Mouse (Mus musculus) forebrain, embryonic 14.5 days (tissue): ENCODE data around the gene Zfp804a. TPM values are rescaled to one million over a fixed set of nuclear protein-coding genes. Genes with fewer than 3 reads are reported as not detected.

Experiments used
- ATAC-seq: fragments of 200-750 bp; cut with Nextera tagmentation; 2 replicates; pipeline ENCODE4 v1.8.0; 2017; ENCODE audit warnings: mild to moderate bottlenecking, moderate library complexity
- DNase-seq: peaks from one replicate; pipeline ENCODE4 v3.0.0-alpha.2; 2015; ENCODE audit warnings: low spot score
- H3K27ac ChIP-seq: fragments of 300-500 bp; sonication (generic); 2 replicates; pipeline ENCODE4 v1.5.1; 2014; ENCODE audit warnings: low read depth, mild to moderate bottlenecking, control low read depth, low read length, moderate library complexity
- H3K27me3 ChIP-seq: fragments of 300-500 bp; sonication (generic); replicated peaks from 2 replicates; pipeline ENCODE4 v1.6.1; 2014; ENCODE audit warnings: low read length, control low read depth, mixed read lengths; ENCODE audit not compliant: control insufficient read depth, insufficient read depth
- H3K36me3 ChIP-seq: fragments of 300-500 bp; sonication (generic); 2 replicates; pipeline ENCODE4 v1.6.1; 2014; ENCODE audit warnings: low read length, control low read depth; ENCODE audit not compliant: control insufficient read depth, insufficient read depth
- H3K4me1 ChIP-seq: fragments of 300-500 bp; sonication (generic); 2 replicates; pipeline ENCODE4 v1.6.1; 2014; ENCODE audit warnings: antibody characterized with exemption, low read length, control low read depth; ENCODE audit not compliant: control insufficient read depth, insufficient read depth
- H3K4me2 ChIP-seq: fragments of 300-500 bp; sonication (generic); 2 replicates; pipeline ENCODE4 v1.6.1; 2014; ENCODE audit warnings: mild to moderate bottlenecking, control low read depth, low read length
- H3K4me3 ChIP-seq: fragments of 300-500 bp; sonication (generic); 2 replicates; pipeline ENCODE4 v1.5.1; 2014; ENCODE audit warnings: low read depth, low read length, control low read depth
- H3K9ac ChIP-seq: fragments of 300-500 bp; sonication (generic); 2 replicates; pipeline ENCODE4 v1.6.1; 2014; ENCODE audit warnings: mild to moderate bottlenecking, low read length, control low read depth, moderate library complexity
- H3K9me3 ChIP-seq: fragments of 300-500 bp; sonication (generic); replicated peaks from 2 replicates; pipeline ENCODE4 v1.6.1; 2016; ENCODE audit warnings: low read length, control low read depth, mixed read lengths; ENCODE audit not compliant: control insufficient read depth
- WGBS: fragments of 180-500 bp; shearing (Covaris S2); extraction: QIAGEN DNeasy Blood & Tissue Kit; methylation state at CpG from one replicate; pipeline ENCODE4 v1.1.7; 2014; 5-methylcytosine and 5-hydroxymethylcytosine counted together
- polyA plus RNA-seq: library from polyadenylated mRNA; unstranded; fragments of >200 nt; fragmentation: Nextera tagmentation; extraction: Ambion mirVana; gene quantifications from 2 replicates; pipeline ENCODE4 v1.2.1, GENCODE M21; 2014

Gene Zfp804a
- polyA plus RNA-seq, 1 experiment from 2014 or later, result 5.9 TPM

DNA sequence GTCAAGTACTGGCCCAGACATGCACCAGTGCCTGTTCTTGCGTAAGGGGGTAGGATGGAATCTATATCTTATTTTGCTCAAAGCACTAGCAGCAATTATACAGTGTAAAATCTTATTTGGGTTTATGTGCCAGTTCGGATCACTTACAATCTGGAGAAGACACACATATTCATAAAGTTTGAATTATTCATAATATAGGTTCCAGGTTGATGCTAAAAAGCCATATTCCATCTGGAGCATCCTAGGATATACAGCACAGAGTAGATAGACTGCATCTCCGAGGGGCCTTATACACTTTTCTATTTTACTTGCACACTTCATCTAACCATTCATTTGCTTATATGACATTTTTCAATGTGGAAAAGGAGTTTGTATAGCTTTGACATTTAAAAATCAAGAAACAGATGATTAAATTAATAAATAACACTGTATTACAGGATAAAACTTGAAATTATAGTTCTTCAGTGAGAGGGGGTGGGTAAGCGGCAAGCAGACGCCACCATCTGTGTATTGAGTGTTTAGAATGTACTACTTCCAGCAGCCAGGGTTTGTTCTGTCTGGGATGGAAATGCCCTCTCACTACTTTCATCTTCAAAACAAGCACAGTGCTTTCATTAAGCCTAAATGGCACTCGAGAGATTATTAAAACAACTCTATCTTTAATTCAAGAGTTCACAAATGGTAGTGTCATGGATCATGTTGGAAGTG lies 25.4 kb downstream of the Zfp804a start:
- H3K4me2 ChIP-seq, result no peak overlapping the region
- H3K4me3 ChIP-seq, result no peak overlapping the region
- WGBS, result 78% methylated on average over 6 of the region's 6 CpGs
- peak; percentile 71; the same call in 1 of the 2 replicates for ATAC-seq
- H3K4me1 ChIP-seq, result no peaks in the 10 kb centered on the region
- H3K36me3 ChIP-seq, result no peaks in the 10 kb centered on the region
- no peaks in the 10 kb centered on the region for H3K27me3 ChIP-seq
- H3K27ac ChIP-seq, result no peak overlapping the region
- H3K9me3 ChIP-seq, result no peaks in the 10 kb centered on the region
- DNase-seq, result peak; percentile 36
- no peak overlapping the region for H3K9ac ChIP-seq

GRCm38 (mm10) chr2:82080678-82081077 lies 27.7 kb downstream of the Zfp804a start:
- H3K4me3 ChIP-seq, result no peak overlapping the region
- no peak overlapping the region for H3K27ac ChIP-seq

GRCm38 (mm10) chr2:82113148-82113547 lies 60.1 kb downstream of the Zfp804a start:
- DNase-seq (no peak), ATAC-seq (no peak)
- Histone ChIP-seq H3K4me1 (no peaks in the 10 kb centered on the region), H3K27me3 (no peaks in the 10 kb centered on the region), H3K4me2 (no peak overlapping the region), H3K9ac (no peak overlapping the region), H3K9me3 (no peaks in the 10 kb centered on the region), H3K4me3 (no peak overlapping the region), H3K36me3 (no peaks in the 10 kb centered on the region), H3K27ac (no peak overlapping the region)
- WGBS, result 73% methylated on average over 1 of the region's 1 CpGs

More at GRCm38 (mm10) chr2:82080678-82081077, 27.7 kb downstream of the Zfp804a start:
- H3K9me3 ChIP-seq, result no peaks in the 10 kb centered on the region
- ATAC-seq, result peak; percentile 62; the same call in 1 of the 2 replicates
- H3K36me3 ChIP-seq, result no peaks in the 10 kb centered on the region
- 22% methylated on average over 4 of the region's 4 CpGs for WGBS
- no peak overlapping the region for H3K4me2 ChIP-seq
- DNase-seq, result peak; percentile 80
- no peak overlapping the region for H3K9ac ChIP-seq
- H3K27me3 ChIP-seq, result no peaks in the 10 kb centered on the region
- no peaks in the 10 kb centered on the region for H3K4me1 ChIP-seq

DNA sequence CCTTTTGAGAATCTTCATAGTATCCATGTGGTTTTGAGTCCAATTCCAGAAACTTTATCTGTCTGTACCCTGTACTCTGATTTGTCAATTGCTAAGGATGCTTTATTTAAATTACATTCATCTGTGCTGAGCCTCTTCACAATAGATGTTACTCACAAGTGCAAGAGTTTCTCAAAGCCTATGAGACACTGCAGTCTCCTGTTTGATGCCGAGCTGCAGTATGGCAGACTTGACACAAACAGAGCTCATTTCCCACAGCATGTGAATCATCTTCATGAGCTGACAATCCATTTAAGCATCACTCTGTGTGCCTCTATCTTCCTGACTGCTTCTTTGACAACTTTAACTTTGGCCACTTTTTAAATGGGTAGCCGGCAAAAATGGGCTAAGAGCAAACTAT lies 60.6 kb downstream of the Zfp804a start:
- H3K4me2 ChIP-seq, result no peak overlapping the region
- DNase-seq (no peak), ATAC-seq (no peak)
- H3K27ac ChIP-seq, result no peak overlapping the region
- H3K4me3 ChIP-seq, result no peak overlapping the region
- H3K9ac ChIP-seq, result no peak overlapping the region
- 84% methylated on average over 2 of the region's 2 CpGs for WGBS
- H3K9me3 ChIP-seq, result no peaks in the 10 kb centered on the region
- H3K36me3 ChIP-seq, result no peaks in the 10 kb centered on the region
- H3K4me1 ChIP-seq, result no peaks in the 10 kb centered on the region
- no peaks in the 10 kb centered on the region for H3K27me3 ChIP-seq

GRCm38 (mm10) chr2:82119577-82119976 lies 66.6 kb downstream of the Zfp804a start:
- Histone ChIP-seq H3K27ac (no peak overlapping the region), H3K27me3 (no peaks in the 10 kb centered on the region), H3K36me3 (no peaks in the 10 kb centered on the region), H3K4me3 (no peak overlapping the region), H3K4me1 (no peaks in the 10 kb centered on the region), H3K9ac (no peak overlapping the region), H3K9me3 (no peaks in the 10 kb centered on the region), H3K4me2 (no peak overlapping the region)
- WGBS, result 63% methylated on average over 2 of the region's 2 CpGs
- ATAC-seq, result no peak
- no peak for DNase-seq

DNA sequence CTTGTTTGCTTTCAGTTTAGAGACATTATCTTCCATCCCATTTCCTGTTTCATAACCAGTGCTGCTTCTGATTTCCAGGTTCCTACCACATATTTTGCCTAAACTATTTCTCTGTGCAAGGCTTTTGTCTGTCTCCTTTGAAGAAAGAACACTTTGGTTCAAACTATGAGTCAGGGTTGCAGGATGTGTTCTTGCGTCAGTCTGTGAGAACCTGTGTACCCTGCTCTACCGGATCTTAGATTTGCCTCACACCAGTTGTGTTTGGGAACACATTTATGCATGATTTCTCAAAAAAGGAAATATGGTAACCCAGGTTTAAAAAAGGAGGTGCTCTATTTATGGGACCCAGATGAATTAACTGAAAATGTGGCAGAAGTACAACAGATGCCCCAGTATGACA lies 125.7 kb downstream of the Zfp804a start:
- DNase-seq, result no peak
- Histone ChIP-seq H3K27ac (no peak overlapping the region), H3K36me3 (no peaks in the 10 kb centered on the region), H3K27me3 (no peaks in the 10 kb centered on the region), H3K9me3 (no peaks in the 10 kb centered on the region), H3K4me1 (no peaks in the 10 kb centered on the region), H3K4me2 (no peak overlapping the region), H3K4me3 (no peak overlapping the region), H3K9ac (no peak overlapping the region)
- ATAC-seq, result no peak
- WGBS, result 92% methylated on average over 2 of the region's 2 CpGs

GRCm38 (mm10) chr2:82181010-82181409 lies 128.0 kb downstream of the Zfp804a start:
- Histone ChIP-seq H3K27me3 (no peaks in the 10 kb centered on the region), H3K9me3 (no peaks in the 10 kb centered on the region), H3K9ac (no peak overlapping the region), H3K36me3 (no peaks in the 10 kb centered on the region), H3K4me2 (no peak overlapping the region), H3K27ac (no peak overlapping the region), H3K4me1 (no peaks in the 10 kb centered on the region), H3K4me3 (no peak overlapping the region)
- ATAC-seq (no peak), DNase-seq (no peak)
- WGBS, result 98% methylated on average over 1 of the region's 1 CpGs

DNA sequence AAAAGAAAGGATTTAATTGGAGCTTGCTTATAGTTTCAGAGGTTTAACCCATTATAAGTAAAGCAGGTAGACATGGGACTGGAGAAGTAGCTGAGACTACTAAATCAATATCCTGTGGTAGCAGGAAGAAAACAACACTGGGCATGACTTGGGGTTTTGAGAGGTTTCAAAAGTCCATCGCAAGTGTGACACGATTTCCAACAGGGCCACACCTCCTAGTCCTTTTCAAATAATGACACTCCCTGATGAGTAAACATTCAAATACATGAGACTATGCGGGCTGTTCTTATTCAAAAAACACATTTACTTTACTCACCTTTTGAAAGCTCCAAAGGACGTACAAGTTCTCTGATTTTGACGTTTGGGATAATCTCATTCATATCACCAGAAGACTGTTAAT lies 146.9 kb downstream of the Zfp804a start:
- Histone ChIP-seq H3K4me3 (no peak overlapping the region), H3K9ac (no peak overlapping the region), H3K4me1 (no peaks in the 10 kb centered on the region), H3K27ac (no peak overlapping the region), H3K27me3 (no peaks in the 10 kb centered on the region), H3K9me3 (no peaks in the 10 kb centered on the region), H3K36me3 (no peaks in the 10 kb centered on the region), H3K4me2 (no peak overlapping the region)
- DNase-seq, result no peak
- WGBS, result 74% methylated on average over 5 of the region's 5 CpGs
- ATAC-seq, result no peak

DNA sequence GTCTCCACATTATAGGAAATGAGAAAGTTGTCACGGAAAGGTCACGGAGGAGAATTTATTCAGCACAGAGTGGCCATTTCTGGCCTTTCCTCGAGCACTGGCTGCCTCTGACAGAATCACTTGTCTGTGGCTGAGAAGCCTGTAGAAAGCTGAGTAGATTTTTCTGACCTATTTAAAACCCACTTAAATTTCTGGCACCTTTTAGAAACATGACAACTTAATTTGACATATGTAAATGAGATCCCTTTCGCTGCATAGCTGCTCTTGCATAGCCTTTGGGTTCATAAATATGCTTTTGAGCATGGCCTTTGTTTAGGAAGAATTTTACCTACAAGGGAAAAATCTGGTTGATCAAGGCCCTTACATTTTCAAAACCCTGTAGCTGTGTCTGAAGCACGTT lies 147.6 kb downstream of the Zfp804a start:
- no peaks in the 10 kb centered on the region for H3K36me3 ChIP-seq
- H3K9me3 ChIP-seq, result no peaks in the 10 kb centered on the region
- no peak overlapping the region for H3K9ac ChIP-seq
- peak; percentile 39 for DNase-seq
- no peak overlapping the region for H3K4me3 ChIP-seq
- 62% methylated on average over 5 of the region's 5 CpGs for WGBS
- peak; percentile 26; the same call in 1 of the 2 replicates for ATAC-seq
- no peak overlapping the region for H3K27ac ChIP-seq
- no peaks in the 10 kb centered on the region for H3K27me3 ChIP-seq
- no peaks in the 10 kb centered on the region for H3K4me1 ChIP-seq
- no peak overlapping the region for H3K4me2 ChIP-seq
